Mouse (Mus musculus): ENCODE measurements around the gene Osbpl9. TPM values are rescaled to one million over a fixed set of nuclear protein-coding genes. Genes with fewer than 3 reads are reported as not detected.

Gene Osbpl9
- polyA plus RNA-seq (2015; fragmentation: Nextera tagmentation; extraction: Ambion mirVana) = 52.8 and 57.2 TPM in 2 replicates

- Histone ChIP-seq H3K4me2 (ENCODE audit: low read depth, low read length) (peak within 1 kb of the TSS; percentile 90), H3K4me3 (ENCODE audit: low read length) (peak within 1 kb of the TSS; percentile 84), H3K27me3 (ENCODE audit: control insufficient read depth, insufficient read depth, low read length) (no peaks in the 10 kb centered on the region), H3K9me3 (replicated peaks; ENCODE audit: control insufficient read depth, low read length) (no peaks in the 10 kb centered on the region), H3K4me1 (ENCODE audit: control insufficient read depth, insufficient read depth, low read length) (peaks cover 9% of the 10 kb centered on the region), H3K27ac (ENCODE audit: low read length) (peak within 1 kb of the TSS; percentile 98), H3K36me3 (ENCODE audit: control insufficient read depth, insufficient read depth) (no peaks in the 10 kb centered on the region), H3K9ac (ENCODE audit: low read length) (peak within 1 kb of the TSS; percentile 82)
- under 1% methylated on average over 59 of the region's 59 CpGs for WGBS
- ATAC-seq (replicated peaks; ENCODE audit: extremely low read depth, insufficient read depth, low FRiP score) = peak; percentile 98
Observed at GRCm38 (mm10) chr4:109201582-109202424, at the start of gene Osbpl9. Osbpl9 (minus strand) TSS chr4:109202272.

GRCm38 (mm10) chr4:109251605-109252004 is 49.5 kb upstream of the Osbpl9 start:
- ATAC-seq (replicated peaks; ENCODE audit: extremely low read depth, insufficient read depth, low FRiP score) = no peak; the same call in 1 of the 2 replicates

GRCm38 (mm10) chr4:109245016-109245620 is 43.0 kb upstream of the Osbpl9 start:
- Histone ChIP-seq H3K36me3 (ENCODE audit: control insufficient read depth, insufficient read depth) (no peaks in the 10 kb centered on the region), H3K9me3 (replicated peaks; ENCODE audit: control insufficient read depth, low read length) (no peaks in the 10 kb centered on the region), H3K4me1 (ENCODE audit: control insufficient read depth, insufficient read depth, low read length) (peaks cover 11% of the 10 kb centered on the region), H3K4me2 (ENCODE audit: low read depth, low read length) (no peak overlapping the region), H3K27ac (ENCODE audit: low read length) (no peak overlapping the region), H3K4me3 (ENCODE audit: low read length) (no peak overlapping the region), H3K9ac (ENCODE audit: low read length) (no peak overlapping the region), H3K27me3 (ENCODE audit: control insufficient read depth, insufficient read depth, low read length) (no peaks in the 10 kb centered on the region)
- 75% methylated on average over 6 of the region's 6 CpGs for WGBS
- ATAC-seq (replicated peaks; ENCODE audit: extremely low read depth, insufficient read depth, low FRiP score) = no peak

More at GRCm38 (mm10) chr4:109251605-109252004, 49.5 kb upstream of the Osbpl9 start:
- no peaks in the 10 kb centered on the region for H3K27me3 ChIP-seq (ENCODE audit: control insufficient read depth, insufficient read depth, low read length)
- no peak overlapping the region for H3K27ac ChIP-seq (ENCODE audit: low read length)
- no peak overlapping the region for H3K4me3 ChIP-seq (ENCODE audit: low read length)
- WGBS = 41% methylated on average over 3 of the region's 3 CpGs
- no peaks in the 10 kb centered on the region for H3K36me3 ChIP-seq (ENCODE audit: control insufficient read depth, insufficient read depth)
- H3K4me1 ChIP-seq (ENCODE audit: control insufficient read depth, insufficient read depth, low read length) = peaks cover 3% of the 10 kb centered on the region; the same call in 1 of the 2 replicates
- H3K9ac ChIP-seq (ENCODE audit: low read length) = no peak overlapping the region
- H3K4me2 ChIP-seq (ENCODE audit: low read depth, low read length) = no peak overlapping the region
- peaks cover under 1% of the 10 kb centered on the region for H3K9me3 ChIP-seq (replicated peaks; ENCODE audit: control insufficient read depth, low read length)

GRCm38 (mm10) chr4:109244506-109244905 is 42.4 kb upstream of the Osbpl9 start:
- H3K4me1 ChIP-seq (ENCODE audit: control insufficient read depth, insufficient read depth, low read length) = peaks cover 11% of the 10 kb centered on the region
- no peaks in the 10 kb centered on the region for H3K9me3 ChIP-seq (replicated peaks; ENCODE audit: control insufficient read depth, low read length)
- no peaks in the 10 kb centered on the region for H3K27me3 ChIP-seq (ENCODE audit: control insufficient read depth, insufficient read depth, low read length)
- H3K36me3 ChIP-seq (ENCODE audit: control insufficient read depth, insufficient read depth) = no peaks in the 10 kb centered on the region
- 77% methylated on average over 7 of the region's 7 CpGs for WGBS
- no peak overlapping the region for H3K27ac ChIP-seq (ENCODE audit: low read length)
- no peak overlapping the region for H3K4me2 ChIP-seq (ENCODE audit: low read depth, low read length)
- ATAC-seq (replicated peaks; ENCODE audit: extremely low read depth, insufficient read depth, low FRiP score) = no peak
- H3K9ac ChIP-seq (ENCODE audit: low read length) = no peak overlapping the region
- H3K4me3 ChIP-seq (ENCODE audit: low read length) = no peak overlapping the region

DNA sequence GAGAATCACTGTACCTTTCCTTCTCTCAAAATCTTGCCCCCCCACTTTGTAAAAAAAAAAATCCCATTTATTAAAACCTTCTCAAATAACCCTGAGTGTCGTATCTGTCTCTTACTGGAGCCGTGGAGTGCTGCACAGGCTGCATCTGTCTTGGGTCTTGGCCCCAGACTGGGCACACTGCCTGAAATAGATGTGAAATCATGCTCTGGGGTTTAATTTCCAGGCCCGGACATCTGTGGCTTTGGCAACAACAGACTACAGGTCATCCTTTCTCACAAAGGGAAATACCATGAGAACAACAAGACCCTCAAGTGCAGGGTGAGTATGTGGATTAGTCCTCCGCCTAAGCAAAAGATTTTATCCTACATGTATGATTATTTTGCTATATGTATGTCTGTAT is 39.9 kb upstream of the Osbpl9 start:
- no peaks in the 10 kb centered on the region for H3K9me3 ChIP-seq (replicated peaks; ENCODE audit: control insufficient read depth, low read length)
- H3K4me1 ChIP-seq (ENCODE audit: control insufficient read depth, insufficient read depth, low read length) = peaks cover 11% of the 10 kb centered on the region
- 0 out of 2 replicates have a peak, but pooled peaks have one; percentile 49 for ATAC-seq (replicated peaks; ENCODE audit: extremely low read depth, insufficient read depth, low FRiP score)
- H3K36me3 ChIP-seq (ENCODE audit: control insufficient read depth, insufficient read depth) = no peaks in the 10 kb centered on the region
- 0 out of 2 replicates have a peak overlapping the region, but pooled peaks have one; percentile 14 for H3K27ac ChIP-seq (ENCODE audit: low read length)
- H3K4me3 ChIP-seq (ENCODE audit: low read length) = no peak overlapping the region
- no peaks in the 10 kb centered on the region for H3K27me3 ChIP-seq (ENCODE audit: control insufficient read depth, insufficient read depth, low read length)
- no peak overlapping the region for H3K9ac ChIP-seq (ENCODE audit: low read length)
- 27% methylated on average over 4 of the region's 4 CpGs for WGBS
- no peak overlapping the region for H3K4me2 ChIP-seq (ENCODE audit: low read depth, low read length)

DNA sequence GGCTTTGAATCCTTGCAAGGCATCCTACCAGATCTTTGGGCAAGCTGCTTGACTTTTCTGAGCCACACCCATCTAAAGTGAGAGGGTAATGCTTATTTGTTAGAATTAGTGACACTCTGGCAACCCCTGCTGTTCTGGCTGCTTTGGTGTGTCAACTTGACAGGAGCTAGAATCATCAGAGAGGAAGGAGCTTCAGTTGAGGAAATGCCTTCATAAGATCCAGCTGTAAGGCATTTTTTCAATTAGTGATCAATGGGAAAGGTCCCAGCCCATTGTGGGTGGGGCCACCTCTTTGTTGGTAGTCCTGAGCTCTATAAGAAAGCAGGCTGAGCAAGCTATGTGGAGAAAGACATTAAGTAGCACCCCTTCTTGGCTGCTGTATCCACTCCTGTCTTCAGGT is 39.1 kb upstream of the Osbpl9 start:
- H3K9me3 ChIP-seq (replicated peaks; ENCODE audit: control insufficient read depth, low read length) = no peaks in the 10 kb centered on the region
- H3K4me2 ChIP-seq (ENCODE audit: low read depth, low read length) = no peak overlapping the region
- no peaks in the 10 kb centered on the region for H3K27me3 ChIP-seq (ENCODE audit: control insufficient read depth, insufficient read depth, low read length)
- H3K27ac ChIP-seq (ENCODE audit: low read length) = no peak overlapping the region
- no peak for ATAC-seq (replicated peaks; ENCODE audit: extremely low read depth, insufficient read depth, low FRiP score)
- H3K36me3 ChIP-seq (ENCODE audit: control insufficient read depth, insufficient read depth) = no peaks in the 10 kb centered on the region
- H3K4me1 ChIP-seq (ENCODE audit: control insufficient read depth, insufficient read depth, low read length) = peaks cover 11% of the 10 kb centered on the region
- no peak overlapping the region for H3K9ac ChIP-seq (ENCODE audit: low read length)
- no peak overlapping the region for H3K4me3 ChIP-seq (ENCODE audit: low read length)

DNA sequence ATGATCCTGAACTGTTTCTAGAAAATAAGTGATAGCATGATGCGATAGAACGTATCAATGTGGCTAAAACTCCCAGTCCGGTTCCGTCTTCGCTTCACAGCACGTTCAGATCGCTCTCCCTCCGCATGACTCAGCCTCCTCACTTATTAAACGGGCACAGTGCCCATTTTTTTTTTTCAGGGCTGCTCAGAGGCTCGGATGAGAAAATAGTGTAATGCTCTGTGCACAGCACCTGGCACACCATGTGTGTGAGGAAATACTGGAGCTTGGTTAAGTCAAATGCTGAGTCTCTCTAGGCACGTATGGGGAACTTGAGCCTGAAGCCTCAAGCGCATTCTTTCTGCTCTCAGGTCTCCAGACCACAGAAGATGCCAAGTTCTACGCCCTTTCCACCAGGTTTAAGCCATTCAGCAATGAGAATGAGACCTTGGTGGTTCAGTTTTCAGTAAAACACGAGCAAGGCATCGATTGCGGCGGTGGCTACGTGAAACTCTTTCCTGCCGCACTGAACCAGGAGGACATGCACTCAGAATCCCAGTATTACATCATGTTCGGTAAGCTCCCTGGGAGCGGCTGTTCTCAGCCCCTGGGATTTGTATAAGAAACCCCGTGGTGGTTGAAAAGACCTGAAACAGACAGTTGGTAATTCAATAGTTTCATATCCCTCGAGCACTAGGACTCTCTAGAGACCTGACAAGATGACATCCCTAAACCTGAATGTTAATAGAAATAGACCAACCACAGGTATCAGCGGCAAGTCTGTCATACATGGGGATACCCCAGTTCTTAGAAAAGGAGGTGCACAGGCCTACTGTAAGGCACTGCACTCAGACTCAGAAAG is 36.6 kb upstream of the Osbpl9 start:
- no peak overlapping the region for H3K4me2 ChIP-seq (ENCODE audit: low read depth, low read length)
- H3K9ac ChIP-seq (ENCODE audit: low read length) = no peak overlapping the region
- no peaks in the 10 kb centered on the region for H3K36me3 ChIP-seq (ENCODE audit: control insufficient read depth, insufficient read depth)
- no peak for ATAC-seq (replicated peaks; ENCODE audit: extremely low read depth, insufficient read depth, low FRiP score)
- H3K27ac ChIP-seq (ENCODE audit: low read length) = no peak overlapping the region
- H3K4me3 ChIP-seq (ENCODE audit: low read length) = no peak overlapping the region
- H3K9me3 ChIP-seq (replicated peaks; ENCODE audit: control insufficient read depth, low read length) = no peaks in the 10 kb centered on the region
- H3K4me1 ChIP-seq (ENCODE audit: control insufficient read depth, insufficient read depth, low read length) = peaks cover 11% of the 10 kb centered on the region
- H3K27me3 ChIP-seq (ENCODE audit: control insufficient read depth, insufficient read depth, low read length) = no peaks in the 10 kb centered on the region
- 70% methylated on average over 24 of the region's 24 CpGs for WGBS

GRCm38 (mm10) chr4:109236186-109236879 is 34.3 kb upstream of the Osbpl9 start:
- no peak for ATAC-seq (replicated peaks; ENCODE audit: extremely low read depth, insufficient read depth, low FRiP score)
- Histone ChIP-seq H3K4me3 (ENCODE audit: low read length) (no peak overlapping the region), H3K4me1 (ENCODE audit: control insufficient read depth, insufficient read depth, low read length) (peaks cover 2% of the 10 kb centered on the region), H3K9me3 (replicated peaks; ENCODE audit: control insufficient read depth, low read length) (no peaks in the 10 kb centered on the region), H3K27ac (ENCODE audit: low read length) (no peak overlapping the region), H3K9ac (ENCODE audit: low read length) (no peak overlapping the region), H3K27me3 (ENCODE audit: control insufficient read depth, insufficient read depth, low read length) (no peaks in the 10 kb centered on the region), H3K36me3 (ENCODE audit: control insufficient read depth, insufficient read depth) (no peaks in the 10 kb centered on the region), H3K4me2 (ENCODE audit: low read depth, low read length) (no peak overlapping the region)
- WGBS = 68% methylated on average over 7 of the region's 7 CpGs

Measured in heart, embryonic 16.5 days (tissue).